Mouse (Mus musculus): Measurements from ENCODE around the gene Was. TPM values are rescaled to one million over a fixed set of nuclear protein-coding genes. Genes with fewer than 3 reads are reported as not detected.
A peak's percentile ranks its signal among the peaks of the same experiment; 100 is the strongest.
"Not testable (repeated sequence)": the region's sequence is repeated elsewhere in the genome, so short reads cannot be mapped to it uniquely, and the experiment has no call there.

The Was gene
- total RNA-seq, 2 experiments from 2014 or later: 1.4 to 1.5 TPM

- intact Hi-C loops (cut with DNase I): no loop called here
These were observed 5.5 kb downstream of the Was start for GRCm38 (mm10) chrX:8084771-8085259.

GRCm38 (mm10) chrX:8075104-8075503, 15.2 kb downstream of the Was start:
- intact Hi-C loops (cut with DNase I): no loop called here
- DNase-seq (ENCODE audit: extremely low spot score in 1 of 2, low spot score in 2 of 2): no peak

More at GRCm38 (mm10) chrX:8084771-8085259, 5.5 kb downstream of the Was start:
- no peak for DNase-seq (ENCODE audit: extremely low spot score in 1 of 2, low spot score in 2 of 2)

- DNase-seq (ENCODE audit: extremely low spot score in 1 of 2, low spot score in 2 of 2): peak; percentile 93 to 96
- intact Hi-C loops (cut with DNase I): no loop called here
These were observed 15.8 kb downstream of the Was start, which contains the start of gene Suv39h1 for GRCm38 (mm10) chrX:8074430-8075014. Gene Suv39h1 (minus strand): TSS chrX:8074760.

GRCm38 (mm10) chrX:8073881-8074429, 16.3 kb downstream of the Was start:
- intact Hi-C loops (cut with DNase I): no loop called here
- DNase-seq (ENCODE audit: extremely low spot score in 1 of 2, low spot score in 2 of 2): peak in 1 of 2 experiments; percentile 59

- intact Hi-C loops (cut with DNase I): no loop called here
- DNase-seq (ENCODE audit: extremely low spot score in 1 of 2, low spot score in 2 of 2): no peak
These were observed 21.1 kb downstream of the Was start for GRCm38 (mm10) chrX:8069166-8069565.

GRCm38 (mm10) chrX:8051044-8051781, 39.1 kb downstream of the Was start:
- DNase-seq (ENCODE audit: extremely low spot score in 1 of 2, low spot score in 2 of 2); intact Hi-C loops (cut with DNase I): not testable (repeated sequence)

GRCm38 (mm10) chrX:8033009-8033408, 57.3 kb downstream of the Was start:
- intact Hi-C loops (cut with DNase I): no loop called here
- DNase-seq (ENCODE audit: extremely low spot score in 1 of 2, low spot score in 2 of 2): no peak

Other genes with a start within 250 kb of the Was start
- gene Otud5, start 249.1 kb downstream of the Was start, total RNA-seq (2021): 10 to 100 TPM; 64.5 to 65.6 TPM
- gene Pim2, start 212.2 kb downstream of the Was start, total RNA-seq (2021): 10 to 100 TPM; 43.7 to 44.9 TPM
- gene Slc35a2, start 206.5 kb downstream of the Was start, total RNA-seq (2021): 10 to 100 TPM; 43.4 to 47.5 TPM
- 10 to 100 TPM; 77.7 to 81.3 TPM for gene Pqbp1, start 191.2 kb downstream of the Was start, total RNA-seq (2021)
- 10 to 100 TPM; 25.5 to 34.1 TPM for gene Timm17b, start 191.1 kb downstream of the Was start, total RNA-seq (2021)
- not detected for gene Gm10491, start 182.7 kb downstream of the Was start, total RNA-seq (2021)
- not detected for gene Gm10490, start 181.0 kb downstream of the Was start, total RNA-seq (2021)
- 100 to 1,000 TPM; 287 to 317 TPM for gene Pcsk1n, start 170.7 kb downstream of the Was start, total RNA-seq (2021)
- not detected for gene Eras, start 161.9 kb downstream of the Was start, total RNA-seq (2021)
- 10 to 100 TPM; 59.7 to 65.0 TPM for gene Hdac6, start 142.6 kb downstream of the Was start, total RNA-seq (2021)
- not detected for gene Gata1, start 112.4 kb downstream of the Was start, total RNA-seq (2021)
- gene Glod5, start 72.0 kb downstream of the Was start, total RNA-seq (2021): under 1 TPM; 0.57 to 0.73 TPM
- 10 to 100 TPM; 34.3 to 36.7 TPM for gene Suv39h1, start 15.7 kb downstream of the Was start, total RNA-seq (2021)
- gene Wdr13, start 42.4 kb upstream of the Was start, total RNA-seq (2021): 100 to 1,000 TPM; 231 to 242 TPM
- gene Rbm3, start 55.4 kb upstream of the Was start, total RNA-seq (2021): 100 to 1,000 TPM; 268 to 306 TPM
- 10 to 100 TPM; 14.4 to 17.7 TPM for gene Tbc1d25, start 85.7 kb upstream of the Was start, total RNA-seq (2021)
- gene Ebp, start 103.0 kb upstream of the Was start, total RNA-seq (2021): 10 to 100 TPM; 27.5 to 29.8 TPM
- gene Porcn, start 116.0 kb upstream of the Was start, total RNA-seq (2021): 10 to 100 TPM; 65.8 to 67.9 TPM
- 10 to 100 TPM; 22.9 to 27.5 TPM for gene Ftsj1, start 161.9 kb upstream of the Was start, total RNA-seq (2021)
- 10 to 100 TPM; 13.5 to 24.3 TPM for gene Slc38a5, start 180.6 kb upstream of the Was start, total RNA-seq (2021)
- gene Ssxb10, start 236.9 kb upstream of the Was start, total RNA-seq (2021): not detected